Comparison of ENCODE assay signal across 8 mouse cellular contexts in genomic region chr2:91053934-91054382, GRCm38 (mm10). TPM values are rescaled to one million over a fixed set of nuclear protein-coding genes. Genes with fewer than 3 reads are reported as not detected.
DNase-seq lines count a peak whose midpoint lies in the region; ATAC-seq lines count a peak whose summit lies in the region.

Gene Psmc3 (plus strand): TSS chr2:91054009.

- H3K27me3 ChIP-seq in hindbrain, embryonic 16.5 days (replicated peaks; ENCODE audit: control insufficient read depth, insufficient read depth, low read length): no peaks in the 10 kb centered on the region

- peak; percentile 99 for ATAC-seq in hindbrain, embryonic 16.5 days

- H3K27ac ChIP-seq in hindbrain, embryonic 16.5 days (ENCODE audit: low read depth, low read length): peak within 1 kb of the TSS; percentile 94
- peak within 1 kb of the TSS; percentile 94 for H3K27ac ChIP-seq in macrophage

- under 1% methylated on average over 40 of the region's 40 CpGs for WGBS in hindbrain, embryonic 16.5 days
- under 1% methylated on average over 38 of the region's 40 CpGs for WGBS in macrophage (ENCODE audit: missing documents)

- DNase-seq in T-cell, adult 2 months (ENCODE audit: low spot score): peak; percentile 92
- DNase-seq in cerebellum, postnatal 36 days: peak; percentile 97 to 99
- DNase-seq in gastrocnemius, adult 18-20 months (ENCODE audit: low spot score): peak; percentile 98
- peak; percentile 97 to 98 for DNase-seq in left cerebral cortex, adult 18-20 months (ENCODE audit: low spot score in 2 of 2)
- peak; percentile 97 for DNase-seq in right cerebral cortex, adult 18-20 months
- peak; percentile 89 for DNase-seq in urinary bladder, postnatal 10 days (ENCODE audit: low spot score)

- peak within 1 kb of the TSS; percentile 96 for H3K4me2 ChIP-seq in hindbrain, embryonic 16.5 days (ENCODE audit: low read length)

- H3K79me2 ChIP-seq in macrophage (ENCODE audit: inconsistent target): peaks cover 21% of the 10 kb centered on the region

- peaks cover 11% of the 10 kb centered on the region for H3K4me1 ChIP-seq in hindbrain, embryonic 16.5 days (ENCODE audit: control insufficient read depth, insufficient read depth, low read depth, low read length)

- H3K4me3 ChIP-seq in hindbrain, embryonic 16.5 days (ENCODE audit: low read length): peak within 1 kb of the TSS; percentile 68
- peak within 1 kb of the TSS; percentile 100 for H3K4me3 ChIP-seq in macrophage (ENCODE audit: inconsistent target)

- peak within 1 kb of the TSS; percentile 80 for H3K9ac ChIP-seq in hindbrain, embryonic 16.5 days (ENCODE audit: low read depth, low read length)

- H3K9me3 ChIP-seq in hindbrain, embryonic 16.5 days (ENCODE audit: control insufficient read depth, low read length): no peaks in the 10 kb centered on the region

- peaks cover 29% of the 10 kb centered on the region for H3K36me3 ChIP-seq in hindbrain, embryonic 16.5 days (ENCODE audit: control insufficient read depth, insufficient read depth, low read length)
- peaks cover 37% of the 10 kb centered on the region for H3K36me3 ChIP-seq in macrophage (ENCODE audit: inconsistent target)

RNA-seq across cellular contexts. Expression of gene Psmc3, which starts in this region (rescaled TPM):
- total RNA-seq in gastrocnemius, adult 18-20 months (2021): 100 to 1,000 TPM; 249 to 273 TPM
- polyA plus RNA-seq in hindbrain, embryonic 16.5 days (2015; fragmentation: Nextera tagmentation; extraction: Ambion mirVana): 229 and 270 TPM in 2 replicates
- total RNA-seq in left cerebral cortex, adult 18-20 months (2021): 100 to 1,000 TPM; 210 to 211 TPM
- total RNA-seq in macrophage (2018; cell fraction: chromatin; rRNA removed): 100 to 1,000 TPM in 7 of 26 experiments, 10 to 100 TPM in 19; 25.0 to 117 (median 78.2) TPM
- total RNA-seq in macrophage (2018; cell fraction: cytosol; rRNA removed): 100 to 1,000 TPM; 117 to 186 (median 143) TPM
- 100 to 1,000 TPM in 6 of 26 experiments, 10 to 100 TPM in 20; 39.9 to 113 (median 78.9) TPM for total RNA-seq in macrophage (2018; cell fraction: nucleus; rRNA removed)
- polyA plus RNA-seq in macrophage (2018): 149 to 321 TPM (median 192 TPM) in 3 replicates

Comparison
In these comparisons a context has a peak if more than half of its experiments do, and no peak if none do; other contexts are left out.
1. Peak in every context shown above with its lines: DNase-seq, ATAC-seq, H3K4me3 ChIP-seq and H3K27ac ChIP-seq.